Comparison of ENCODE assay signal across 21 mouse cellular contexts in the genomic region with DNA sequence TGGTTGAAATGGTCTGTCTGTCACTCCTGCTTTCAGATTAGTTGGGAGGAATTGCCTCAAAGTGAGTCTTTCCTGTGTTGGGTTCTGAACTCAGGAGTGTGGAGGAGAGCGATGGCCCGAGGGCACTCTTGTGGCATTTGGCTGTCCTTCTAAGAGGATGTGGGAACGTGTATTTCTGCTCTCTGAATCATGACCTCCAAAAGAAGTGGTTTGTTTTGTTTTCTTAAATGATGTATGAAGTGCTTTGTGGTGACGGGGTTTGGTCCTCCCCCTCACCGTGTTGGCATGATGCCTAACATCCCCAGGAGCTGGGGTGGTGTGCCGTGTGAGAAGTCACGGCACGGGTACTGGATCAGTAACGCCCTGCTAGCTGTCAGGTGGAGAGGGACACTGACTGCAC. TPM values are rescaled to one million over a fixed set of nuclear protein-coding genes. Genes with fewer than 3 reads are reported as not detected.
DNase-seq lines count a peak whose midpoint lies in the region; ATAC-seq and TF ChIP-seq lines count a peak whose summit lies in the region.
"Had no signal": no experiment of that assay in that cellular context is flagged by ENCODE, and none has a peak within 500 bp of the region (broad histone marks: within the 10 kb centered on the region; RNA-seq: fewer than 3 reads in every experiment).

No protein-coding gene starts in this region.

- DNase-seq in gastrocnemius, adult 2 months: no peak
- no peak for DNase-seq in gastrocnemius, postnatal 4 days (ENCODE audit: low spot score in 2 of 2)
- DNase-seq in urinary bladder, postnatal 14 days (ENCODE audit: low spot score): peak; percentile 21
- no peak for DNase-seq in urinary bladder, postnatal 36 days (ENCODE audit: low spot score in 2 of 2)
- peak; percentile 90 for DNase-seq in Patski (ENCODE audit: low read depth, low spot score)
- no peak for DNase-seq in left cerebral cortex, adult 9 months (ENCODE audit: low spot score in 2 of 2)
- DNase-seq: cerebellum, adult 11-12 months; cerebellum, adult 9-10 months; cerebellum, postnatal 25 days; gastrocnemius, postnatal 14 days; heart, postnatal 10 days; heart, postnatal 4 days had no signal

- TF ChIP-seq CTCF in gastrocnemius, adult 2 months (IDR thresholded peaks at IDR 0.05): no peak
- TF ChIP-seq CTCF in Patski (IDR thresholded peaks at IDR 0.05): no peak

- peak; percentile 76 for ATAC-seq in Patski
- no peak for ATAC-seq in midbrain, embryonic 13.5 days
- ATAC-seq: forebrain, embryonic 16.5 days; hindbrain, embryonic 16.5 days; inflammation-experienced regulatory T-cells, adult 6 months; intestine, postnatal 0 days had no signal

- no peak overlapping the region for H3K9ac ChIP-seq in midbrain, embryonic 13.5 days (replicated peaks)
- H3K9ac ChIP-seq: embryonic facial prominence, embryonic 12.5 days; forebrain, embryonic 12.5 days; hindbrain, embryonic 12.5 days had no signal

- POLR2A ChIA-PET in Patski (lab: Charles Lee): no interaction called here

- intact Hi-C loops in gastrocnemius, adult 2 months (cut with DNase I): no loop called here

- H3K9me3 ChIP-seq in midbrain, embryonic 13.5 days: no peaks in the 10 kb centered on the region
- H3K9me3 ChIP-seq: embryonic facial prominence, embryonic 12.5 days; forebrain, embryonic 12.5 days; hindbrain, embryonic 12.5 days had no signal

- WGBS in midbrain, embryonic 13.5 days: 92% methylated on average over 9 of the region's 9 CpGs

- peak overlapping the region; percentile 65 for H3K27ac ChIP-seq in gastrocnemius, adult 2 months
- no peak overlapping the region for H3K27ac ChIP-seq in midbrain, embryonic 13.5 days
- H3K27ac ChIP-seq: embryonic facial prominence, embryonic 12.5 days; forebrain, embryonic 12.5 days; hindbrain, embryonic 12.5 days had no signal

- in situ Hi-C loops in Patski (cut with MboI; ENCODE audit: low pct_unique_long_range_greater_than_20kb): no loop called here

- peaks cover 100% of the 10 kb centered on the region for H3K36me3 ChIP-seq in midbrain, embryonic 13.5 days

- H3K4me2 ChIP-seq in midbrain, embryonic 13.5 days (replicated peaks): no peak overlapping the region
- H3K4me2 ChIP-seq: embryonic facial prominence, embryonic 12.5 days; forebrain, embryonic 12.5 days; hindbrain, embryonic 12.5 days had no signal

- CTCF ChIA-PET in Patski (lab: Charles Lee): interaction anchor here (1.2 kb wide), 1 partner anchor 14 kb away, joined by 3 read pairs; no protein-coding TSS in a partner anchor

- H3K4me3 ChIP-seq in gastrocnemius, adult 2 months: no peak overlapping the region
- no peak overlapping the region for H3K4me3 ChIP-seq in midbrain, embryonic 13.5 days (replicated peaks)
- H3K4me3 ChIP-seq: embryonic facial prominence, embryonic 12.5 days; forebrain, embryonic 12.5 days; hindbrain, embryonic 12.5 days had no signal

- no peaks in the 10 kb centered on the region for H3K27me3 ChIP-seq in Patski
- H3K27me3 ChIP-seq in midbrain, embryonic 13.5 days: no peaks in the 10 kb centered on the region
- H3K27me3 ChIP-seq: CH12.LX; embryonic facial prominence, embryonic 12.5 days; forebrain, embryonic 12.5 days; hindbrain, embryonic 12.5 days had no signal

- peaks cover 8% of the 10 kb centered on the region for H3K4me1 ChIP-seq in midbrain, embryonic 13.5 days (replicated peaks)
- H3K4me1 ChIP-seq: embryonic facial prominence, embryonic 12.5 days; forebrain, embryonic 12.5 days had no signal

RNA-seq across cellular contexts. Expression of gene Fbxo21, which starts 11.8 kb away (rescaled TPM):
- 10 to 100 TPM; 11.8 to 13.3 TPM for total RNA-seq in gastrocnemius, adult 2 months (2021)
- total RNA-seq in gastrocnemius, postnatal 4 days (2021): 10 to 100 TPM; 32.6 to 35.3 TPM
- polyA plus RNA-seq in Patski (2021): 49.1 TPM
- polyA plus RNA-seq in midbrain, embryonic 13.5 days (2015; fragmentation: Nextera tagmentation; extraction: Ambion mirVana): 152 and 154 TPM in 2 replicates

RNA-seq across cellular contexts. Expression of gene Tesc, which starts 39.2 kb away (rescaled TPM):
- total RNA-seq in gastrocnemius, adult 2 months (2021): under 1 TPM; 0.59 to 0.64 TPM
- under 1 TPM; 0.88 to 0.96 TPM for total RNA-seq in gastrocnemius, postnatal 4 days (2021)
- polyA plus RNA-seq in Patski (2021): 29.5 TPM
- 2.9 TPM in 2 replicates for polyA plus RNA-seq in midbrain, embryonic 13.5 days (2015; fragmentation: Nextera tagmentation; extraction: Ambion mirVana)

Comparison
In these comparisons a context has a peak if more than half of its experiments do, and no peak if none do; other contexts are left out.
1. DNase-seq: peak in urinary bladder, postnatal 14 days (single experiment) and Patski (single experiment); none in gastrocnemius, adult 2 months (single experiment), gastrocnemius, postnatal 4 days (0 of 2), urinary bladder, postnatal 36 days (0 of 2) and left cerebral cortex, adult 9 months (0 of 2).